Mouse (Mus musculus): ENCODE measurements around the gene Taf8. TPM values are rescaled to one million over a fixed set of nuclear protein-coding genes. Genes with fewer than 3 reads are reported as not detected.

Gene Taf8
- polyA plus RNA-seq, 1 experiment from 2014 or later: 21.4 TPM

DNA sequence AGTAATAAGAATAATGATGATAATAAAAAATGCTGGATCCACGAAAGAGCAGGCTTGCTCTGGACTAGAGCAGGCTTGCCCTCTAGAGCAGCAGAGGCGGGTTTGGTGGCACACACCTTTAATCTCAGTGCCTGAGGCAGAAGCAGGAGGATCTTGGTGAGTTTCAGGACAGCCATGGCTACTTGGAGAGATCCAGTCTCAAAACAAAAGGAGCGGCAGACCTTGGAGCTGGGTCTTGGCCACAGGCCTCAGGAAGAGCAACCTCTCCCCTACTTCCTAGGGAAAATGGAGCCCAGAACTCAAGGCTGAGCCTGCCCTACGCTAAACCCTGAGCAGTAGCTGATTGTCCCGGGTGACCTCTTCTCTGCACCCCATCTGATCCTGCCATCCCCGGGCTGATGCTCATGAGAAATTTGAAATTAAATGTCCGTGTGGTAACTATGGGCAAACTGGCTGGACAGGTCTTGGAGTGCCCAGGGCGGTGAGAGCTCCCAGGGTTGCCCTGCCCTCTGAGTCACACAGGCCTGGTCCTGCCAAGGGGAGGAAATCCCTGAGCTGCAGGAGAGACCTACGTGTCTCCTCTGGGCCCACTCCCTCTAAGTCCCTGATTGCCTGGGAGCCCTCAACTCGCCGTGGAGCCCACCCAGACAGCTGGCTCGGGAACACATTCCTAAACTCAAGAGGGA is 51.1 kb downstream of the Taf8 start:
- no peak for TF ChIP-seq CTCF (IDR thresholded peaks at IDR 0.05; ENCODE audit: low read depth)
- ATAC-seq (replicated peaks; ENCODE audit: low FRiP score, low read depth) (peak; percentile 65; the same call in 1 of the 2 replicates), DNase-seq (ENCODE audit: low spot score) (no peak)
- Histone ChIP-seq H3K4me3 (replicated peaks; ENCODE audit: low read depth, low read length) (no peak overlapping the region), H3K4me2 (ENCODE audit: low read length) (no peak overlapping the region), H3K9ac (ENCODE audit: low read depth, low read length) (no peak overlapping the region), H3K27ac (peak overlapping the region; percentile 38), H3K4me1 (replicated peaks; ENCODE audit: insufficient read depth, low read length) (peaks cover 23% of the 10 kb centered on the region), H3K27me3 (ENCODE audit: insufficient read depth, low read length) (no peaks in the 10 kb centered on the region), H3K9me3 (replicated peaks; ENCODE audit: low read length) (no peaks in the 10 kb centered on the region), H3K36me3 (ENCODE audit: insufficient read depth, low read length) (no peaks in the 10 kb centered on the region)
- WGBS: 63% methylated on average over 12 of the region's 12 CpGs

- Histone ChIP-seq H3K4me2 (ENCODE audit: low read length) (no peak overlapping the region), H3K4me1 (replicated peaks; ENCODE audit: insufficient read depth, low read length) (peaks cover 23% of the 10 kb centered on the region), H3K9me3 (replicated peaks; ENCODE audit: low read length) (no peaks in the 10 kb centered on the region), H3K27ac (peak overlapping the region; percentile 32), H3K9ac (ENCODE audit: low read depth, low read length) (no peak overlapping the region), H3K27me3 (ENCODE audit: insufficient read depth, low read length) (no peaks in the 10 kb centered on the region), H3K36me3 (ENCODE audit: insufficient read depth, low read length) (no peaks in the 10 kb centered on the region), H3K4me3 (replicated peaks; ENCODE audit: low read depth, low read length) (no peak overlapping the region)
- WGBS: 40% methylated on average over 7 of the region's 7 CpGs
- DNase-seq (ENCODE audit: low spot score) (peak; percentile 64), ATAC-seq (replicated peaks; ENCODE audit: low FRiP score, low read depth) (0 out of 2 replicates have a peak, but pooled peaks have one; percentile 40)
- peak; percentile 18; the same call in 1 of the 2 replicates for TF ChIP-seq CTCF (IDR thresholded peaks at IDR 0.05; ENCODE audit: low read depth)
Observed at GRCm38 (mm10) chr17:47450239-47450638, 51.9 kb downstream of the Taf8 start.

GRCm38 (mm10) chr17:47449432-47449831 is 52.7 kb downstream of the Taf8 start:
- Histone ChIP-seq H3K4me3 (replicated peaks; ENCODE audit: low read depth, low read length) (no peak overlapping the region), H3K9me3 (replicated peaks; ENCODE audit: low read length) (no peaks in the 10 kb centered on the region), H3K27me3 (ENCODE audit: insufficient read depth, low read length) (no peaks in the 10 kb centered on the region), H3K4me1 (replicated peaks; ENCODE audit: insufficient read depth, low read length) (peaks cover 23% of the 10 kb centered on the region), H3K36me3 (ENCODE audit: insufficient read depth, low read length) (no peaks in the 10 kb centered on the region), H3K4me2 (ENCODE audit: low read length) (no peak overlapping the region), H3K27ac (peak overlapping the region; percentile 32; the same call in 1 of the 2 replicates), H3K9ac (ENCODE audit: low read depth, low read length) (no peak overlapping the region)
- TF ChIP-seq CTCF (IDR thresholded peaks at IDR 0.05; ENCODE audit: low read depth): no peak
- ATAC-seq (replicated peaks; ENCODE audit: low FRiP score, low read depth) (no peak), DNase-seq (ENCODE audit: low spot score) (no peak)
- WGBS: 40% methylated on average over 5 of the region's 5 CpGs

- H3K4me2 ChIP-seq (ENCODE audit: low read length): no peak overlapping the region
- no peaks in the 10 kb centered on the region for H3K9me3 ChIP-seq (replicated peaks; ENCODE audit: low read length)
- H3K9ac ChIP-seq (ENCODE audit: low read depth, low read length): no peak overlapping the region
- H3K27me3 ChIP-seq (ENCODE audit: insufficient read depth, low read length): no peaks in the 10 kb centered on the region
- H3K36me3 ChIP-seq (ENCODE audit: insufficient read depth, low read length): no peaks in the 10 kb centered on the region
- no peak for TF ChIP-seq CTCF (IDR thresholded peaks at IDR 0.05; ENCODE audit: low read depth)
- no peak overlapping the region for H3K4me3 ChIP-seq (replicated peaks; ENCODE audit: low read depth, low read length)
- peak overlapping the region; percentile 32 for H3K27ac ChIP-seq
- H3K4me1 ChIP-seq (replicated peaks; ENCODE audit: insufficient read depth, low read length): peaks cover 23% of the 10 kb centered on the region
- ATAC-seq (replicated peaks; ENCODE audit: low FRiP score, low read depth): no peak; the same call in 1 of the 2 replicates
- 25% methylated on average over 8 of the region's 8 CpGs for WGBS
- DNase-seq (ENCODE audit: low spot score): peak; percentile 47
Observed at GRCm38 (mm10) chr17:47448523-47449372, 53.3 kb downstream of the Taf8 start.

GRCm38 (mm10) chr17:47446561-47446960 is 55.5 kb downstream of the Taf8 start:
- H3K27ac ChIP-seq: no peak overlapping the region
- peaks cover 23% of the 10 kb centered on the region for H3K4me1 ChIP-seq (replicated peaks; ENCODE audit: insufficient read depth, low read length)
- no peaks in the 10 kb centered on the region for H3K27me3 ChIP-seq (ENCODE audit: insufficient read depth, low read length)
- no peak overlapping the region for H3K9ac ChIP-seq (ENCODE audit: low read depth, low read length)
- no peak for DNase-seq (ENCODE audit: low spot score)
- H3K36me3 ChIP-seq (ENCODE audit: insufficient read depth, low read length): no peaks in the 10 kb centered on the region
- H3K4me2 ChIP-seq (ENCODE audit: low read length): no peak overlapping the region
- ATAC-seq (replicated peaks; ENCODE audit: low FRiP score, low read depth): no peak
- H3K4me3 ChIP-seq (replicated peaks; ENCODE audit: low read depth, low read length): no peak overlapping the region
- TF ChIP-seq CTCF (IDR thresholded peaks at IDR 0.05; ENCODE audit: low read depth): no peak
- H3K9me3 ChIP-seq (replicated peaks; ENCODE audit: low read length): no peaks in the 10 kb centered on the region
- 88% methylated on average over 11 of the region's 11 CpGs for WGBS

DNA sequence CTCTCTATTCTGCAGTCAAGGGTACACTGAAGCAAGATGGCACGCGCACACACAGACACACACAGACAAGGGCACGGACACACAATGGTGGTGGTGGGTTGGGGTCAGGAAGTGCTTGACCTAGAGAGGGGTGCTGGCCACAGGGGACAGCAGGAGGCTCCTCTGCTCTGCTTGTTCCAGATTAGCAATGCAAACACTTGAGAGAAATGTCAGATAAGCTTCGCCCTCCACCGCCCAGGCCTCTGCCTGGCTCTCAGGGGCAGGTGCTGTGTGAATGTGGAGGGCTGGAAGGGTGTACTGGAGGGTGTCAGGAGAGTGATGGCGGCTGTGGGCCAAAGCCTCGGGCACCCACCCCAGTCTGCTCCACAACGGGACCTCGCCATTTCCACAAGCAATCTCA is 56.1 kb downstream of the Taf8 start:
- no peak overlapping the region for H3K27ac ChIP-seq
- no peak for DNase-seq (ENCODE audit: low spot score)
- no peak overlapping the region for H3K9ac ChIP-seq (ENCODE audit: low read depth, low read length)
- H3K27me3 ChIP-seq (ENCODE audit: insufficient read depth, low read length): no peaks in the 10 kb centered on the region
- 83% methylated on average over 9 of the region's 9 CpGs for WGBS
- no peak for TF ChIP-seq CTCF (IDR thresholded peaks at IDR 0.05; ENCODE audit: low read depth)
- no peak for ATAC-seq (replicated peaks; ENCODE audit: low FRiP score, low read depth)
- H3K4me2 ChIP-seq (ENCODE audit: low read length): no peak overlapping the region
- peaks cover 23% of the 10 kb centered on the region for H3K4me1 ChIP-seq (replicated peaks; ENCODE audit: insufficient read depth, low read length)
- no peak overlapping the region for H3K4me3 ChIP-seq (replicated peaks; ENCODE audit: low read depth, low read length)
- no peaks in the 10 kb centered on the region for H3K36me3 ChIP-seq (ENCODE audit: insufficient read depth, low read length)
- no peaks in the 10 kb centered on the region for H3K9me3 ChIP-seq (replicated peaks; ENCODE audit: low read length)

All from kidney, postnatal 0 days (tissue).